Mouse (Mus musculus): Measurements from ENCODE around the gene Cdkn1b. TPM values are rescaled to one million over a fixed set of nuclear protein-coding genes. Genes with fewer than 3 reads are reported as not detected.

Cdkn1b gene
- total RNA-seq, 1 experiment from 2014 or later = 61.3 TPM

- peak; percentile 60 for ATAC-seq (replicated peaks; ENCODE audit: low read depth, poor library complexity, severe bottlenecking)
Measured at GRCm38 (mm10) chr6:134898095-134898965, 21.9 kb upstream of the Cdkn1b start, which contains the start of gene Gpr19. Gene Gpr19 (minus strand): TSS chr6:134898578.

- ATAC-seq (replicated peaks; ENCODE audit: low read depth, poor library complexity, severe bottlenecking) = no peak
Measured at GRCm38 (mm10) chr6:134903368-134903767, 16.8 kb upstream of the Cdkn1b start.

DNA sequence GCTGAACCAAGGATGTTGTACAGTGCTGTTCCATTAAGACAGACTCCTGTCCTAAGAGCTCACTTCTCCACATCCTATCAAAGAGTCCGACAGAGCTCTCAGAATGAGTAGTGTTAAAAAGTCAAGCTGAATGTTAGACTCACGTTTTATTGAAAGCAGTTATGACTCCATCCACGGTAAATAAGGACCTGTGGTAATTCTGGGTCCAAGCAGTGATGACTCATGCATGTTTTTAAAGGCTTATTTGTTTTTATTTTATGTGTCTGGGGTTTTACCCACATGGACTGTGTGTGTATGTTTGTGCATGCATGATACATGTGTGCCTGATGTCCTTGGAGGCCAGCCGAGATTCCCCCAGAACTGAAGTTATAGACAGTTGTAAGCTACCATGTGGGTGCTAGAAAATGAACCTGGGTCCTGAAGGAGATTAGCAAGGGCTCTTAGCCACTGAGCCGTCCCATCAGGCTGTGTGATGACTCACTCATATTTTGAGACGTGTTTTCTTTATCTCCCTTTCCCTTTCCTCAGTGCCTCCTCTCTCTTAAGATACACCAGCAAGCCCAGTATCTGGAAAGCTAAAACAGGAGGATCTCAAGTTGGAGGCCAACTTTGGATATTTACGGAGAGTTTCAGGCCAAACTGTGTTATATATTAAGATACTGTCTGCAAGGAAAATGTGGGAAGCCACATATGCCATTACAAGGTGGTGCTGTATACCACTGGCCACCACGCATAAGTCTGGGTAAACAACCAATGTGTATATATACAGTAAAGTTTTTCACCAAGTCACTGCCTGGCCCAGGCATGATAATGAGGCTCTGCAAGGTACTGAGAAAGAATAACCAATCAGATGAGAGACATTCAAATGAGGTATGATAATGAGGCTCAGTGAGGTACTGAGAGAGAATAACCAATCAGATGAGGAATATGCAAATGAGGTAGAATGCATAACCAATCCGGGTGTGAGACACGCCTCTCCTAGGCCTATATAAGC is 16.0 kb upstream of the Cdkn1b start:
- ATAC-seq (replicated peaks; ENCODE audit: low read depth, poor library complexity, severe bottlenecking) = no peak

GRCm38 (mm10) chr6:134905811-134906210 is 14.4 kb upstream of the Cdkn1b start:
- no peak for ATAC-seq (replicated peaks; ENCODE audit: low read depth, poor library complexity, severe bottlenecking)

DNA sequence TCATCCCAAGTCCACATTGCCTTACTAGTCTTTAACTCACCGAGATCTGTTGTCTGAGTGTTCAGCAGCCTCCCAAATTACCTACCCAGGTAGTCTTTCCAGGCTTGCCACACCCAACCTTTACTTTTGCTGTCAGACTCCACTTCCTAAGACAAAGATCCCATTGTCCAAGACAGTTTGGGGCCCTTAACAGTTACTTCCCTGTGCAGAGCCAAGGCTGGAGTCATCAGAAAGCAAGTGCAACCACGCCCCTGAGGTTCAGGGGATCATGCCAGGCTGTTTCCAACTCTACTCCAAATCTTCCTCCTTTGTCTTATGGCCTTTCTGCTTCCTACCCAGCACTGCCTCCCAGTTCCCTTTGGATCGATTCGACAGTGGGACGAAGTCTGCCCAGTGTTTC is 5.7 kb upstream of the Cdkn1b start:
- no peak for ATAC-seq (replicated peaks; ENCODE audit: low read depth, poor library complexity, severe bottlenecking)

GRCm38 (mm10) chr6:134916641-134917040 is 3.6 kb upstream of the Cdkn1b start:
- no peak for ATAC-seq (replicated peaks; ENCODE audit: low read depth, poor library complexity, severe bottlenecking)

GRCm38 (mm10) chr6:134917087-134917486 is 3.1 kb upstream of the Cdkn1b start:
- no peak for ATAC-seq (replicated peaks; ENCODE audit: low read depth, poor library complexity, severe bottlenecking)

DNA sequence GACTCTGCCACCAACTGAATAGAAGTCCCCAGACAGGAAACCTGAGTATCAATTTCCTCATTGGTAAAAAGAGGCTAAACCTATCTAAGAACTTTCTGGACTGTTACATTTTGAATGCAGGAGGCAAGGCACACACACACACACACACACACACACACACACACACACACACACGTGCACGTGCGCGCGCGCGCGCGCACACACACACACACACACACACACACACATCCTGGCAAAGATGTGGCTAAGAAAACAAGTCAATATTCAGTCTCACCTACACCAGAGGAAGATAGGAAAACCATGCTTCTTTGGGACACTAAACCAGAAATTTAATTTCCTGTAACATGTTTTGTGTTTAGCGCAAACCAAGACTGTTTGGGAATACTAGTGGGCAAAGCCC is 1.4 kb upstream of the Cdkn1b start:
- no peak for ATAC-seq (replicated peaks; ENCODE audit: low read depth, poor library complexity, severe bottlenecking)

GRCm38 (mm10) chr6:134919511-134920189 is 551 bp upstream of the Cdkn1b start:
- no peak for ATAC-seq (replicated peaks; ENCODE audit: low read depth, poor library complexity, severe bottlenecking)

- ATAC-seq (replicated peaks; ENCODE audit: low read depth, poor library complexity, severe bottlenecking) = peak; percentile 9; the same call in 1 of the 2 replicates
Measured at GRCm38 (mm10) chr6:134921014-134921694, 953 bp downstream of the Cdkn1b start.

DNA sequence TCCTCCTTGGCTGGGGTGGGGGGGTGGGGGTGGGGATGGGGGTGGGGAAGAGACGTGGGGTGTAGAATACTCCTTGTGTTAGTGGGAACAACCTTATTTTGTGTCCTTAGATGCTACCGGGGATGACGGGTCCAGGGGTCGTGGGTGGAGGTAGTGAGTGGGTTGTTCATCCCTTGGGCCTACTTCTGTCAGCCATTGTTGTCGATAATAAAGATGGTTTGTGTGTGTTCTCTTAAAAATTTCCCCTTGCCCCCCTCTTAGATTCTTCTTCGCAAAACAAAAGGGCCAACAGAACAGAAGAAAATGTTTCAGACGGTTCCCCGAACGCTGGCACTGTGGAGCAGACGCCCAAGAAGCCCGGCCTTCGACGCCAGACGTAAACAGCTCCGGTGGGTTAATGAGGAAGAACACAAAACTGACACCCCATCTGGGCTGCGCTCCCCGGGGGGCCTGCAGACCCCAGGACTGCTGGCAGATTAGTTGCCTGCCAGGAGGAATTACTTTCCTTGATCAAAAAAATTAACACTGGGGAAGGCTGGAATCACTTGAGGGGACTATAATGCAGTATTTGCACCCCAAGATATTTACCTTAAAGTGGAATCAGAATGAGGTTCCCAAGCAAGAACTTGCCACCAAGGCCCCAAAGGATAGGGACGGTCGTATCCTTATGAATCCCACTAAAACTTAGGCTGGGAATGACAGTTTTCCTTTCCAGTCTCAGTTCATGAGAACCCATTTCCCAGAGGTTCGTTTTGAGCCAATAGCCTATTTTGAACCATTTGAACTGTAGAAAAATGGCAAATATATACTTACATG is 1.7 kb downstream of the Cdkn1b start:
- ATAC-seq (replicated peaks; ENCODE audit: low read depth, poor library complexity, severe bottlenecking) = no peak

GRCm38 (mm10) chr6:134922511-134923195 is 2.5 kb downstream of the Cdkn1b start:
- peak; percentile 30 for ATAC-seq (replicated peaks; ENCODE audit: low read depth, poor library complexity, severe bottlenecking)

GRCm38 (mm10) chr6:134923670-134924069 is 3.5 kb downstream of the Cdkn1b start:
- no peak for ATAC-seq (replicated peaks; ENCODE audit: low read depth, poor library complexity, severe bottlenecking)

- no peak for ATAC-seq (replicated peaks; ENCODE audit: low read depth, poor library complexity, severe bottlenecking)
Measured at GRCm38 (mm10) chr6:134924262-134924661, 4.1 kb downstream of the Cdkn1b start.

DNA sequence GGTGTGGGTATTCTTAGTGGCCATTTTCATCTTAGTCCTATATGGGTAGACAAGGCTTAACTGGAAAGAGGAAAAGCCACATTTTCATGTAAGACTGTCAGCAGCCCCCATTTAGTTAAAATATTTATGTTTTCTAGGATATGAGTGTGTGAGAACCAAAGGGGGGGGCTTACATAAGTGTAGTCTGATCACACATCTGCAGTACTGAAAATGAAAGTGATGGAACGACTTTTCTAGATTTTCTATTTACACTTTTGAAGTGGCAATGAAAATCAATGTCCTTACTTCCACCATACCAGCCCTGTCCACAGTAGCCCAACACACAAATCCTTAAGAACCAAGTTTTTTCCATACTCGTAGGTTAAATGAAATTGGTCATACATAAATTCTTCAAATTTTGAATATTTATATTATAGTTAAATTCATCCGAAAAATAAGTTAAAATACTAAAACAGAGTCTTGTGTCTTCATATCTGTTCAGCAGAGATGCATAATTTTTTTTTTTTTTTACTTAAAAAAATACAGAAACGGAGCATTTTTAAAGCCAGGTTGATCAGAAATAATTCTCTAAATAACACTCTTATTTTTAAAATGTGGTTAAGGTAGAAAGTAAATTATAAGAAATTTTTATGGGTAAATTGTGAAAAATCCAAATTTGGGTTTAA is 5.6 kb downstream of the Cdkn1b start:
- no peak for ATAC-seq (replicated peaks; ENCODE audit: low read depth, poor library complexity, severe bottlenecking)

DNA sequence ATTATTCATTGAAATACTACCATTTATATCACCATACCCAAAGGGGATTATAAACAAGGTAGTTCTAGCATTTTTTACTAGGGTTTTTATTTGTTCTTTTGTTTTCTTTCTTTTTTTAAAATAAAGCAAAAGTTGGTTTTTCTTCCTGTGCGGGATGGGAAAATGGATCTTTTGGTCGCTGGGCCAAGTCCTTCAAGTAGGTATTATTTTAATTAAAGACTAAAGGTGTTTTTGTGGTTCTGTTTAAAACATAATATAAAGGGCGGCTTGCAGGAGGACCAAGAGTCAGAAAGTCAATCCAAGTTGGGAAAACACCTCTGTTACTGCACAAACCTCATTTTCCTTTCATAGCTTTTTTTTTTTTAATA is 6.1 kb downstream of the Cdkn1b start:
- ATAC-seq (replicated peaks; ENCODE audit: low read depth, poor library complexity, severe bottlenecking) = no peak

DNA sequence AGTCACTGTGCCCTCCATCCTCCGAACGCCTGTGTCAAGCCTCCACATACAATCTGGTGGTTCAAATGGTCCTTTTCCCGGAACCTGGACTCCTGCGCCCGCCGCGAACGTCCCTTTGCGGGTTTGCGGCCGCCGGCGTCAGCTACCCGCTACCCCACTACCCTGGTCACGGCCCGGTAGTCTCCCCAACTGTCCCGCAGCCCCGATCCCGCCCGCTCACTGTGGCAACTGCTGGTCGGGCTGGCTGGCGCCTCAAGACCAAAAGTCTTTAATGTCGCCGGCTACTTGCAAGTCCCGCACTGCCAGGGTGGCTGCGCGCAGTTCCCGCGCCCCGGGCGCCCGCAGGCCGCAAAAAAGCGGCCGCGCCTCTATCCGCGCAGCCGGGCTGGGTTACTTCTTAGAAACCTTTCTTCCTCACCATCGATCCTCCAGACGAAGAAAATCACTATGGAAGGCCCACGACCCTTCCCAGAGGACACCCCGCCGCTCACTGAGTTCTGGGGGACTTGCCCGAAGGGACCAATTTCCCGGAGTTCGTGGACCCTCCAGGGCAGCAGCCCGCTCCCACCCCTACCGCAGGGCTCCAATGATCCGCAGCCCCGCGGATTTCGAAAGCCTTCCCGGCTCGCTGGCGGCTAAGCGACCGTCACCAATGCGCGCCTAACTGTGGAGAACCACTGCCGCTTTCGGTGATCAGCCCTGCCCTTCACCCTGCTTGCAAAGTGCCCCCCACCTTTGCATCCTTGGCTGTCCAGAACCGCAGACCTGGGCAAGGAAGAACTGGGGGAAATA is 6.8 kb downstream of the Cdkn1b start:
- peak; percentile 37 for ATAC-seq (replicated peaks; ENCODE audit: low read depth, poor library complexity, severe bottlenecking)

Measured in common myeloid progenitor, adult 5-6 weeks (primary cell).